Mouse (Mus musculus): ENCODE data around the gene Aurkb.

DNA sequence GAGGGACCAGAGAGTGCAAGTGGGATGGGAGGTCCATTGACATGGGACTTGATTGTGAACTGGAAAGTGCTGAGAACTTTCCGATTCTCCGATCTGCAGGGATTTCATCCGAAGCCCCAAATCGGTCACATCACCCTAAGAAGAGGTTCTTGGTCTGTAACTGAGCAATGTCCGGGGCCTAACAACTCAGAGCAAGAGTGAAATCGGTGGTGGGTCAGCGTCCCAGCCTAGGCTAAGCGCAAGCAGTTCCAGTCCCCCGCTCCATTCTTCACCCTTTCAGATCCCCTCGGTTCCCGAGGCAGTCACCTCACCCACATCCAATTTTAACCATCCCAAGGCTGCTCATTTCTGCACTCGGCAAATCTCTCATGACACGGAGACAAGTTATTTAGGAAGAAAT lies 24.6 kb downstream of the Aurkb start:
- TF ChIP-seq NANOG (IDR thresholded peaks at IDR 0.05; ENCODE audit: borderline replicate concordance, low read length) (no peak), CTCF (conservative IDR thresholded peaks at IDR 0.05; ENCODE audit: low read length) (no peak), POU5F1 (IDR thresholded peaks at IDR 0.05; ENCODE audit: borderline replicate concordance, low read length) (no peak)

Data from E14TG2a.4 (cell line).